Mouse (Mus musculus) C2C12 (cell line): ENCODE results near the gene Kcnd1. TPM values are rescaled to one million over a fixed set of nuclear protein-coding genes. Genes with fewer than 3 reads are reported as not detected.
"Not testable (repeated sequence)": the region's sequence is repeated elsewhere in the genome, so short reads cannot be mapped to it uniquely, and the experiment has no call there.

Experiments used
- H3K27me3 ChIP-seq: one replicate; pipeline ENCODE4 v1.6.1; 2011; ENCODE audit not compliant: control insufficient read depth, insufficient read depth, insufficient read length
- H3K36me3 ChIP-seq: one replicate; pipeline ENCODE4 v1.6.1; 2011; ENCODE audit not compliant: control insufficient read depth, insufficient read depth
- H3K4me3 ChIP-seq: one replicate; pipeline ENCODE4 v1.5.1; 2011; ENCODE audit warnings: mild to moderate bottlenecking, control low read depth; ENCODE audit not compliant: poor library complexity, insufficient read depth, severe bottlenecking
- H3K79me2 ChIP-seq: one replicate; pipeline ENCODE4 v1.6.1; 2011; ENCODE audit not compliant: control insufficient read depth, insufficient read depth
- H3K79me3 ChIP-seq: one replicate; pipeline ENCODE4 v1.6.1; 2011; ENCODE audit warnings: low read depth, control low read depth
- H3ac ChIP-seq: one replicate; pipeline ENCODE3; 2011; ENCODE audit warnings: low read depth; ENCODE audit not compliant: control insufficient read depth, insufficient read length
- CEBPB ChIP-seq: IDR thresholded peaks from one replicate; pipeline ENCODE4 v1.6.1; 2011; ENCODE audit warnings: low read depth, mild to moderate bottlenecking, control low read depth, moderate library complexity
- CTCF ChIP-seq: IDR thresholded peaks from one replicate; pipeline ENCODE4 v1.5.1; 2011; ENCODE audit not compliant: control insufficient read depth, insufficient read depth, insufficient read length
- FOSL1 ChIP-seq: IDR thresholded peaks from one replicate; pipeline ENCODE4 v1.8.0; 2011; ENCODE audit warnings: mild to moderate bottlenecking, low read length; ENCODE audit not compliant: poor library complexity, insufficient read depth, severe bottlenecking
- MAX ChIP-seq: IDR thresholded peaks from one replicate; pipeline ENCODE4 v1.6.1; 2011; ENCODE audit warnings: mild to moderate bottlenecking, control low read depth
- MYOD1 ChIP-seq: IDR thresholded peaks from one replicate; pipeline ENCODE4 v1.6.1; 2011; ENCODE audit warnings: low read depth; ENCODE audit not compliant: control insufficient read depth, insufficient read length
- MYOG ChIP-seq: IDR thresholded peaks from one replicate; pipeline ENCODE4 v1.6.1; 2011; ENCODE audit not compliant: control insufficient read depth, insufficient read length; ENCODE audit errors: extremely low read depth
- USF1 ChIP-seq: IDR thresholded peaks from one replicate; pipeline ENCODE4 v1.6.1; 2011; ENCODE audit warnings: low read depth, mild to moderate bottlenecking, control low read depth, moderate library complexity
- polyA plus RNA-seq: library from polyadenylated mRNA; unstranded; fragments of >200 nt; fragmentation: generic; extraction: Trizol; gene quantifications from one replicate; pipeline ENCODE4 v1.2.1, GENCODE M21; 2012; ENCODE audit warnings: missing spikeins

The Kcnd1 gene
- polyA plus RNA-seq, 1 experiment = 0.11 TPM

- H3K27me3 ChIP-seq = no peaks in the 10 kb centered on the region
- peaks cover 3% of the 10 kb centered on the region for H3K79me3 ChIP-seq
- H3K36me3 ChIP-seq = no peaks in the 10 kb centered on the region
- no peak overlapping the region for H3K4me3 ChIP-seq
- no peak overlapping the region for H3ac ChIP-seq
- TF ChIP-seq FOSL1 (no peak), CEBPB (no peak), MYOD1 (no peak), MAX (no peak), USF1 (no peak), MYOG (no peak), CTCF (no peak)
- peaks cover 9% of the 10 kb centered on the region for H3K79me2 ChIP-seq
Measured at GRCm38 (mm10) chrX:7795016-7795415, 27.1 kb upstream of the Kcnd1 start.

DNA sequence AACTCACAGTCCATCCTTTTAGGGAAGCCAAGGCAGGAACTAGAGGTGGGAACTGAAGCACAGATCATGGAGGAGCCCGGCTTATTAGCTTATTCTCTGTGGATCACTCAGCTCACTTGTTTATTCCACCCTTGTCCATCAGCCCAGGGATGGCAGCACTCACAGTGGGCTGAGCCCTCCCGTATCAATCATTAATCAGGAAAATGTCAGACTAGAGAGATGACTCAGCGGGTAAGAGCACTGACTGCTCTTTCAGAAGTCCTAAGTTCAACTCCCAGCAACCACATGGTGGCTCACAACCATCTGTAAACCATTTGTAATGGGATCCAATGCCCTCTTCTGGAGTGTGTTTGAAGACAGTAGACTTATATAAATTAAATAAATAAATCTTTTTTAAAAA is 24.8 kb upstream of the Kcnd1 start:
- no peaks in the 10 kb centered on the region for H3K36me3 ChIP-seq
- H3K79me2 ChIP-seq = no peaks in the 10 kb centered on the region
- no peaks in the 10 kb centered on the region for H3K27me3 ChIP-seq
- TF ChIP-seq MAX = no peak
- no peak for TF ChIP-seq USF1
- no peak for TF ChIP-seq FOSL1
- no peak for TF ChIP-seq CEBPB
- no peak for TF ChIP-seq MYOD1
- no peak for TF ChIP-seq MYOG
- TF ChIP-seq CTCF = no peak
- H3ac ChIP-seq = no peak overlapping the region
- no peak overlapping the region for H3K4me3 ChIP-seq
- H3K79me3 ChIP-seq = no peaks in the 10 kb centered on the region

DNA sequence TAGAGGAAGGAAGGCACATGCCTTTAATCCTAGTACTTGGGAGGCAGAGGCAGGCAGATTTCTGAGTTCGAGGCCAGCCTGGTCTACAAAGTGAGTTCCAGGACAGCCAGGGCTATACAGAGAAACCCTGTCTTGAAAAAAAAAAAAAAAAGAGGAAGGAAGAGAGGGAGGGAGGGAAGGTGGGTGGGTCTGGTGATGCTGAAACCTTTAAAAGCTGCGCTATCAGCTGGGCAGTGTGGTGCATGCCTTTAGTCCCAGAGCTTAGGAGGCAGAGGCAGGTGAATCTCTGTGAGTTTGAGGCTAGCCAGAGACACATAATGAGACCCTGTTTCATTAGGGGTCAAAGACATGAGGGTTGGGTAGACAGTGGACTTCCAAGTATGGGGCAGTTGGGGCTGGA is 19.9 kb upstream of the Kcnd1 start:
- not testable (repeated sequence) for H3K79me3 ChIP-seq, H3ac ChIP-seq, H3K36me3 ChIP-seq, H3K27me3 ChIP-seq, H3K79me2 ChIP-seq, H3K4me3 ChIP-seq

GRCm38 (mm10) chrX:7815016-7815415 is 7.1 kb upstream of the Kcnd1 start:
- not testable (repeated sequence) for H3K4me3 ChIP-seq, H3K79me3 ChIP-seq, H3K27me3 ChIP-seq, H3ac ChIP-seq, H3K36me3 ChIP-seq, H3K79me2 ChIP-seq

DNA sequence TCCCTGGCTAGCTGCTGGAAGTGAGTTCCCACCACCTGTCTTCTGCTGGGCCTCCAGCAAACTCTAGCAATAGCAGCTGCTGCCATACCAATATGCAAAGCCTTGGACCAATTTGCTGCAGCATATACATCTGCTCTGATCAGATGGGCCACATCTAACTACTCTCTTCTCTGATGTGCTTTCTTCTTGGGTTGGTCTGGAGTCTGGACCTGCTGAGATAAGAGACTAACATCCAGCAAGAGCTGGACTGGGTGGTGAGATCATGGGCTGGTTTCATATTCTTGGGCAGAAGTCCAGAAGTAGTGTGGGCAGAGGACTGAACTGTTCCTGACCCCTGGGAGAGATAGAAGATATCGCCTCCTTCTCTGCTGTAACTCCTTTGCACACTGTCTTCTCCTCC is 15.1 kb downstream of the Kcnd1 start:
- no peak overlapping the region for H3ac ChIP-seq
- TF ChIP-seq CEBPB = no peak
- no peaks in the 10 kb centered on the region for H3K79me3 ChIP-seq
- H3K36me3 ChIP-seq = no peaks in the 10 kb centered on the region
- peaks cover 3% of the 10 kb centered on the region for H3K79me2 ChIP-seq
- H3K27me3 ChIP-seq = no peaks in the 10 kb centered on the region
- H3K4me3 ChIP-seq = no peak overlapping the region

DNA sequence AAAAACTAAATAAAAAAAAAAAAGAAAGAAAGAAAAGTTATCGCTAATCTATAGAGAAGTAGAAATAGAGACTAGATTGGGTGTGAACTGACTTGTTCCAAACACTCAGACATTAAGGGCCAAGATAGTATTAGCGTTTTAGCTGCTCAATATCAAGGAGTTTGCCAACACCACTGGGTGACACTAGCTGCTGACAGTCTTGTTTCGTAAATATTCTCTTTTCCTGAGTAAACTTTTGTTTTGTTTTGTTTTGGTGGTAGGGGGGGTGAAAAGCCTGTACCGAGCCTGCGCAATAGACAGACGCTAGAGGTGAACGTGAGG is 18.7 kb downstream of the Kcnd1 start:
- TF ChIP-seq CTCF = no peak
- no peak for TF ChIP-seq FOSL1
- TF ChIP-seq USF1 = no peak
- no peak overlapping the region for H3ac ChIP-seq
- H3K27me3 ChIP-seq = no peaks in the 10 kb centered on the region
- peaks cover 3% of the 10 kb centered on the region for H3K36me3 ChIP-seq
- H3K4me3 ChIP-seq = no peak overlapping the region
- H3K79me3 ChIP-seq = peaks cover 27% of the 10 kb centered on the region
- H3K79me2 ChIP-seq = peaks cover 39% of the 10 kb centered on the region

GRCm38 (mm10) chrX:7841163-7842162 is 19.4 kb downstream of the Kcnd1 start, which contains the start of gene Otud5:
Gene Otud5 (plus strand): TSS chrX:7841364.
- Histone ChIP-seq H3K27me3 (no peaks in the 10 kb centered on the region), H3ac (peak within 1 kb of the TSS; percentile 90), H3K4me3 (peak within 1 kb of the TSS; percentile 56), H3K79me2 (peaks cover 46% of the 10 kb centered on the region), H3K79me3 (peaks cover 32% of the 10 kb centered on the region), H3K36me3 (peaks cover 3% of the 10 kb centered on the region)
- TF ChIP-seq MAX (peak; percentile 12), CEBPB (no peak)
